In genomic region chr8:122937545-122938053, GRCm38 (mm10) we compare ENCODE assay signal across 9 mouse cellular contexts.
DNase-seq lines count a peak whose midpoint lies in the region; ATAC-seq and TF ChIP-seq lines count a peak whose summit lies in the region.
"Had no signal": no experiment of that assay in that cellular context is flagged by ENCODE, and none has a peak within 500 bp of the region (broad histone marks: within the 10 kb centered on the region; RNA-seq: fewer than 3 reads in every experiment).

No protein-coding gene starts in this region.

- 93% methylated on average over 2 of the region's 2 CpGs for WGBS in forebrain, embryonic 13.5 days
- WGBS in forebrain, embryonic 11.5 days = 92% methylated on average over 2 of the region's 2 CpGs
- WGBS in liver, adult 2 months = 35% methylated on average over 2 of the region's 2 CpGs
- 52% methylated on average over 2 of the region's 2 CpGs for WGBS in liver, embryonic 16.5 days (ENCODE audit: insufficient replicate concordance)

- H3K79me2 ChIP-seq in liver, adult 2 months (ENCODE audit: control insufficient read depth, insufficient read depth, low read length) = peaks cover 60% of the 10 kb centered on the region; the same call in 1 of the 2 replicates

- H3K4me3 ChIP-seq in forebrain, embryonic 13.5 days = no peak overlapping the region
- H3K4me3 ChIP-seq in forebrain, embryonic 11.5 days (ENCODE audit: low read depth, low read length) = no peak overlapping the region
- H3K4me3 ChIP-seq in liver, adult 2 months (ENCODE audit: insufficient read depth, low read depth, low read length) = no peak overlapping the region
- H3K4me3 ChIP-seq in liver, embryonic 16.5 days (ENCODE audit: low read depth, low read length) = no peak overlapping the region

- H3K9me3 ChIP-seq in forebrain, embryonic 13.5 days (replicated peaks) = no peaks in the 10 kb centered on the region
- H3K9me3 ChIP-seq in forebrain, embryonic 11.5 days (ENCODE audit: control insufficient read depth, low read length) = no peaks in the 10 kb centered on the region
- no peaks in the 10 kb centered on the region for H3K9me3 ChIP-seq in liver, embryonic 16.5 days (replicated peaks; ENCODE audit: control insufficient read depth, low read length)

- peaks cover 43% of the 10 kb centered on the region for H3K4me1 ChIP-seq in forebrain, embryonic 13.5 days
- H3K4me1 ChIP-seq in forebrain, embryonic 11.5 days (replicated peaks; ENCODE audit: control insufficient read depth, insufficient read depth, low read length) = no peaks in the 10 kb centered on the region; the same call in 1 of the 2 replicates
- peaks cover 20% of the 10 kb centered on the region for H3K4me1 ChIP-seq in liver, adult 2 months (ENCODE audit: control insufficient read depth, insufficient read depth, low read length)
- H3K4me1 ChIP-seq in liver, embryonic 16.5 days (ENCODE audit: control insufficient read depth, low read depth, low read length) = peaks cover 28% of the 10 kb centered on the region

- DNase-seq in forebrain, embryonic 11.5 days (ENCODE audit: low spot score) = no peak
- DNase-seq in liver, adult 2 months (ENCODE audit: extremely low read depth, low read depth, low spot score) = peak; percentile 50
- no peak for DNase-seq in liver
- peak; percentile 81 for DNase-seq in brain, adult 2 months (ENCODE audit: low read depth, low spot score)
- DNase-seq in gastrocnemius, postnatal 25 days = no peak
- no peak for DNase-seq in neural tube, embryonic 10.5 days (ENCODE audit: extremely low spot score, low spot score)

- H3K27me3 ChIP-seq in forebrain, embryonic 13.5 days = no peaks in the 10 kb centered on the region
- H3K27me3 ChIP-seq in forebrain, embryonic 11.5 days (ENCODE audit: control insufficient read depth, insufficient read depth, low read length) = no peaks in the 10 kb centered on the region
- H3K27me3 ChIP-seq in liver, adult 2 months (ENCODE audit: control insufficient read depth, insufficient read depth, low read length) = no peaks in the 10 kb centered on the region
- no peaks in the 10 kb centered on the region for H3K27me3 ChIP-seq in liver, embryonic 16.5 days (ENCODE audit: control insufficient read depth, insufficient read depth, low read depth, low read length)
- H3K27me3 ChIP-seq: CH12.LX had no signal

- H3K36me3 ChIP-seq in forebrain, embryonic 13.5 days (ENCODE audit: poor library complexity, severe bottlenecking) = no peaks in the 10 kb centered on the region
- H3K36me3 ChIP-seq in forebrain, embryonic 11.5 days (ENCODE audit: control insufficient read depth, insufficient read depth, low read length) = no peaks in the 10 kb centered on the region
- H3K36me3 ChIP-seq in liver, adult 2 months (ENCODE audit: control insufficient read depth, insufficient read depth, low read length) = no peaks in the 10 kb centered on the region
- H3K36me3 ChIP-seq in liver, embryonic 16.5 days (ENCODE audit: control insufficient read depth, insufficient read depth) = no peaks in the 10 kb centered on the region

- no peak overlapping the region for H3K4me2 ChIP-seq in forebrain, embryonic 13.5 days
- H3K4me2 ChIP-seq in forebrain, embryonic 11.5 days (ENCODE audit: low read depth, low read length, severe bottlenecking) = no peak overlapping the region
- no peak overlapping the region for H3K4me2 ChIP-seq in liver, embryonic 16.5 days (ENCODE audit: low read depth, low read length)

- no peak for TF ChIP-seq POLR2A in liver, adult 2 months (IDR thresholded peaks at IDR 0.05; ENCODE audit: extremely low read depth, insufficient read depth, low read length)

- peak overlapping the region; percentile 65 for H3K27ac ChIP-seq in forebrain, embryonic 13.5 days
- no peak overlapping the region for H3K27ac ChIP-seq in forebrain, embryonic 11.5 days (ENCODE audit: low read depth, low read length)
- peak overlapping the region; percentile 57 for H3K27ac ChIP-seq in liver, adult 2 months (replicated peaks; ENCODE audit: insufficient read depth, low read depth, low read length)
- no peak overlapping the region for H3K27ac ChIP-seq in liver, embryonic 16.5 days (ENCODE audit: low read length)

- no peak for ATAC-seq in forebrain, embryonic 13.5 days
- ATAC-seq in forebrain, embryonic 11.5 days (replicated peaks; ENCODE audit: low FRiP score) = no peak
- ATAC-seq in liver, embryonic 16.5 days (ENCODE audit: low read depth) = peak; percentile 49

- no peak overlapping the region for H3K9ac ChIP-seq in forebrain, embryonic 13.5 days
- H3K9ac ChIP-seq in forebrain, embryonic 11.5 days (ENCODE audit: low read length) = no peak overlapping the region
- H3K9ac ChIP-seq in liver, adult 2 months (ENCODE audit: low read depth, low read length) = no peak overlapping the region
- no peak overlapping the region for H3K9ac ChIP-seq in liver, embryonic 16.5 days (ENCODE audit: low read depth, low read length)

- no peak for TF ChIP-seq CTCF in liver, adult 2 months (IDR thresholded peaks at IDR 0.05; ENCODE audit: low read depth, low read length)

Comparison
In these comparisons a context has a peak if more than half of its experiments do, and no peak if none do; other contexts are left out.
1. H3K27ac ChIP-seq: peak in forebrain, embryonic 13.5 days (single experiment) and liver, adult 2 months (single experiment); none in forebrain, embryonic 11.5 days (single experiment) and liver, embryonic 16.5 days (single experiment).
2. DNase-seq: peak in liver, adult 2 months (single experiment) and brain, adult 2 months (single experiment); none in forebrain, embryonic 11.5 days (single experiment), liver (single experiment), gastrocnemius, postnatal 25 days (single experiment) and neural tube, embryonic 10.5 days (single experiment).